Mouse (Mus musculus): ENCODE measurements around the gene Zbtb7b.

Gene Zbtb7b

GRCm38 (mm10) chr3:89390699-89391662, 3.6 kb downstream of the Zbtb7b start:
- Histone ChIP-seq H3K27me3 (ENCODE audit: insufficient read depth, low read length) (peaks cover 46% of the 10 kb centered on the region), H3K4me3 (replicated peaks; ENCODE audit: low read length) (peak overlapping the region; percentile 78), H3K36me3 (ENCODE audit: insufficient read depth, low read length) (no peaks in the 10 kb centered on the region), H3K9me3 (ENCODE audit: low read length) (no peaks in the 10 kb centered on the region), H3K4me1 (replicated peaks; ENCODE audit: low read depth, low read length) (peaks cover 84% of the 10 kb centered on the region)
- TF ChIP-seq NANOG (IDR thresholded peaks at IDR 0.05; ENCODE audit: borderline replicate concordance, low read length) (no peak), CTCF (conservative IDR thresholded peaks at IDR 0.05; ENCODE audit: low read length) (no peak), POU5F1 (IDR thresholded peaks at IDR 0.05; ENCODE audit: borderline replicate concordance, low read length) (no peak)

GRCm38 (mm10) chr3:89390111-89390515, 4.5 kb downstream of the Zbtb7b start:
- peaks cover 84% of the 10 kb centered on the region for H3K4me1 ChIP-seq (replicated peaks; ENCODE audit: low read depth, low read length)
- H3K27me3 ChIP-seq (ENCODE audit: insufficient read depth, low read length), result peaks cover 46% of the 10 kb centered on the region
- no peak overlapping the region; the same call in 1 of the 2 replicates for H3K4me3 ChIP-seq (replicated peaks; ENCODE audit: low read length)
- no peak for TF ChIP-seq CTCF (conservative IDR thresholded peaks at IDR 0.05; ENCODE audit: low read length)
- no peak for TF ChIP-seq NANOG (IDR thresholded peaks at IDR 0.05; ENCODE audit: borderline replicate concordance, low read length)
- TF ChIP-seq POU5F1 (IDR thresholded peaks at IDR 0.05; ENCODE audit: borderline replicate concordance, low read length), result no peak
- no peaks in the 10 kb centered on the region for H3K36me3 ChIP-seq (ENCODE audit: insufficient read depth, low read length)
- no peaks in the 10 kb centered on the region for H3K9me3 ChIP-seq (ENCODE audit: low read length)

- Histone ChIP-seq H3K36me3 (ENCODE audit: insufficient read depth, low read length) (no peaks in the 10 kb centered on the region), H3K4me1 (replicated peaks; ENCODE audit: low read depth, low read length) (peaks cover 85% of the 10 kb centered on the region), H3K9me3 (ENCODE audit: low read length) (no peaks in the 10 kb centered on the region), H3K27me3 (ENCODE audit: insufficient read depth, low read length) (peaks cover 44% of the 10 kb centered on the region), H3K4me3 (replicated peaks; ENCODE audit: low read length) (no peak overlapping the region)
- TF ChIP-seq POU5F1 (IDR thresholded peaks at IDR 0.05; ENCODE audit: borderline replicate concordance, low read length) (no peak), CTCF (conservative IDR thresholded peaks at IDR 0.05; ENCODE audit: low read length) (no peak), NANOG (IDR thresholded peaks at IDR 0.05; ENCODE audit: borderline replicate concordance, low read length) (no peak)
Observed at GRCm38 (mm10) chr3:89388901-89389740, 5.5 kb downstream of the Zbtb7b start.

GRCm38 (mm10) chr3:89388134-89388881, 6.3 kb downstream of the Zbtb7b start:
- Histone ChIP-seq H3K27me3 (ENCODE audit: insufficient read depth, low read length) (peaks cover 44% of the 10 kb centered on the region), H3K4me3 (replicated peaks; ENCODE audit: low read length) (peak overlapping the region; percentile 46), H3K9me3 (ENCODE audit: low read length) (no peaks in the 10 kb centered on the region), H3K4me1 (replicated peaks; ENCODE audit: low read depth, low read length) (peaks cover 89% of the 10 kb centered on the region), H3K36me3 (ENCODE audit: insufficient read depth, low read length) (no peaks in the 10 kb centered on the region)
- TF ChIP-seq POU5F1 (IDR thresholded peaks at IDR 0.05; ENCODE audit: borderline replicate concordance, low read length), result no peak
- TF ChIP-seq NANOG (IDR thresholded peaks at IDR 0.05; ENCODE audit: borderline replicate concordance, low read length), result no peak
- TF ChIP-seq CTCF (conservative IDR thresholded peaks at IDR 0.05; ENCODE audit: low read length), result no peak

GRCm38 (mm10) chr3:89387632-89388031, 6.9 kb downstream of the Zbtb7b start:
- Histone ChIP-seq H3K9me3 (ENCODE audit: low read length) (no peaks in the 10 kb centered on the region), H3K4me3 (replicated peaks; ENCODE audit: low read length) (peak overlapping the region; percentile 46), H3K4me1 (replicated peaks; ENCODE audit: low read depth, low read length) (peaks cover 92% of the 10 kb centered on the region), H3K27me3 (ENCODE audit: insufficient read depth, low read length) (peaks cover 40% of the 10 kb centered on the region), H3K36me3 (ENCODE audit: insufficient read depth, low read length) (no peaks in the 10 kb centered on the region)
- TF ChIP-seq CTCF (conservative IDR thresholded peaks at IDR 0.05; ENCODE audit: low read length), result no peak

- H3K9me3 ChIP-seq (ENCODE audit: low read length), result no peaks in the 10 kb centered on the region
- H3K4me1 ChIP-seq (replicated peaks; ENCODE audit: low read depth, low read length), result peaks cover 99% of the 10 kb centered on the region
- no peaks in the 10 kb centered on the region for H3K36me3 ChIP-seq (ENCODE audit: insufficient read depth, low read length)
- H3K4me3 ChIP-seq (replicated peaks; ENCODE audit: low read length), result peak overlapping the region; percentile 46
- peaks cover 32% of the 10 kb centered on the region for H3K27me3 ChIP-seq (ENCODE audit: insufficient read depth, low read length)
- TF ChIP-seq POU5F1 (IDR thresholded peaks at IDR 0.05; ENCODE audit: borderline replicate concordance, low read length) (no peak), CTCF (conservative IDR thresholded peaks at IDR 0.05; ENCODE audit: low read length) (no peak), NANOG (IDR thresholded peaks at IDR 0.05; ENCODE audit: borderline replicate concordance, low read length) (no peak)
Observed at GRCm38 (mm10) chr3:89386438-89387420, 7.8 kb downstream of the Zbtb7b start.

- TF ChIP-seq CTCF (conservative IDR thresholded peaks at IDR 0.05; ENCODE audit: low read length) (no peak), POU5F1 (IDR thresholded peaks at IDR 0.05; ENCODE audit: borderline replicate concordance, low read length) (no peak)
- H3K4me3 ChIP-seq (replicated peaks; ENCODE audit: low read length), result peak overlapping the region; percentile 43
- H3K9me3 ChIP-seq (ENCODE audit: low read length), result no peaks in the 10 kb centered on the region
- peaks cover 1% of the 10 kb centered on the region; the same call in 1 of the 2 replicates for H3K36me3 ChIP-seq (ENCODE audit: insufficient read depth, low read length)
- H3K27me3 ChIP-seq (ENCODE audit: insufficient read depth, low read length), result peaks cover 31% of the 10 kb centered on the region
- H3K4me1 ChIP-seq (replicated peaks; ENCODE audit: low read depth, low read length), result peaks cover 99% of the 10 kb centered on the region
Observed at GRCm38 (mm10) chr3:89385451-89385850, 9.1 kb downstream of the Zbtb7b start.

All from E14TG2a.4 (cell line).